In the genomic region with DNA sequence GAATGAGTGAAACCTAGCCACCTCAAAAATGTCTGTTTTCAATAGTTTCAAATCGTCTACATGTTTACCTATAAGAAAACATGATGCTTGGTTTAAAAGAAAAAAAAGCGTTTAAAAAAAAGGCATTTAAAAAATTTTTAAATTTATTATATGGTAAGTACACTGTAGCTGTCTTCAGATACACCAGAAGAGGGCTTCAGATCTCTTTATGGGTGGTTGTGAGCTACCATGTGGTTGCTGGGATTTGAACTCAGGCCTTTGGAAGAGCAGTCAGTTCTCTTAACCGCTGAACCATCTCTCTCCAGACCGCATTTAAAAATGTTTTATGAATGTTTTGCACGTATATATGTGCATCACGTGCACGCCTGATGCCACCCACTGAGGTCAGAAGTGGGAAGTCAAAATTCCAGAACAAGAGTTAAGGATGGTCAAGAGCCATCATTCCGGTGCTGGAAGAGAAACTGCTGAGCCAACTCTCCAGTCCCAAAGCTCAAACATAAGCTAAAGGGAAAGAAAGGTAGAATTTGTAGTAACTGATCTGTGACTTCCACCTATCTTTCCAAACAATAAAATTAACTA, we compare ENCODE assay signal across 8 mouse cellular contexts. TPM values are rescaled to one million over a fixed set of nuclear protein-coding genes. Genes with fewer than 3 reads are reported as not detected.
A peak's percentile ranks its signal among the peaks of the same experiment; 100 is the strongest.
DNase-seq lines count a peak whose midpoint lies in the region; ATAC-seq and TF ChIP-seq lines count a peak whose summit lies in the region.

No protein-coding gene starts in this region.

- TF ChIP-seq POLR2A in bone marrow macrophage, adult 2 months (IDR thresholded peaks at IDR 0.05; ENCODE audit: borderline replicate concordance, low read depth, low read length): no peak

- peak overlapping the region; percentile 95 for H3K4me3 ChIP-seq in kidney, postnatal 0 days (replicated peaks; ENCODE audit: low read depth, low read length)
- H3K4me3 ChIP-seq in bone marrow macrophage, adult 2 months (ENCODE audit: insufficient read depth, low read length): peak overlapping the region; percentile 99
- peak overlapping the region; percentile 96 for H3K4me3 ChIP-seq in hindbrain, embryonic 16.5 days (ENCODE audit: low read length)
- H3K4me3 ChIP-seq in midbrain, postnatal 0 days (ENCODE audit: low read depth, low read length): peak overlapping the region; percentile 99

- no peaks in the 10 kb centered on the region for H3K27me3 ChIP-seq in kidney, postnatal 0 days (ENCODE audit: insufficient read depth, low read length)
- no peaks in the 10 kb centered on the region for H3K27me3 ChIP-seq in hindbrain, embryonic 16.5 days (replicated peaks; ENCODE audit: control insufficient read depth, insufficient read depth, low read length)
- no peaks in the 10 kb centered on the region for H3K27me3 ChIP-seq in midbrain, postnatal 0 days (ENCODE audit: insufficient read depth, low read length)

- 0 out of 2 replicates have a peak, but pooled peaks cover 3% of the 10 kb centered on the region for H3K36me3 ChIP-seq in kidney, postnatal 0 days (ENCODE audit: insufficient read depth, low read length)
- no peaks in the 10 kb centered on the region for H3K36me3 ChIP-seq in hindbrain, embryonic 16.5 days (ENCODE audit: control insufficient read depth, insufficient read depth, low read length)
- H3K36me3 ChIP-seq in midbrain, postnatal 0 days (ENCODE audit: insufficient read depth, low read length): no peaks in the 10 kb centered on the region

- peak overlapping the region; percentile 100 for H3K27ac ChIP-seq in kidney, postnatal 0 days
- H3K27ac ChIP-seq in bone marrow macrophage, adult 2 months (ENCODE audit: insufficient read depth, low read depth, low read length): peak overlapping the region; percentile 100
- peak overlapping the region; percentile 99; the same call in 1 of the 2 replicates for H3K27ac ChIP-seq in hindbrain, embryonic 16.5 days (ENCODE audit: low read depth, low read length)
- H3K27ac ChIP-seq in midbrain, postnatal 0 days (ENCODE audit: low read depth, low read length): 0 out of 2 replicates have a peak overlapping the region, but pooled peaks have one; percentile 100

- 43% methylated on average over 8 of the region's 8 CpGs for WGBS in kidney, postnatal 0 days
- 53% methylated on average over 8 of the region's 8 CpGs for WGBS in hindbrain, embryonic 16.5 days
- 55% methylated on average over 8 of the region's 8 CpGs for WGBS in midbrain, postnatal 0 days

- H3K9me3 ChIP-seq in kidney, postnatal 0 days (replicated peaks; ENCODE audit: low read length): no peaks in the 10 kb centered on the region
- H3K9me3 ChIP-seq in hindbrain, embryonic 16.5 days (ENCODE audit: control insufficient read depth, low read length): no peaks in the 10 kb centered on the region
- H3K9me3 ChIP-seq in midbrain, postnatal 0 days (ENCODE audit: low read length): no peaks in the 10 kb centered on the region

- DNase-seq in kidney, postnatal 0 days (ENCODE audit: low spot score): no peak
- no peak for DNase-seq in kidney, adult 8-10 months
- DNase-seq in midbrain, postnatal 0 days (ENCODE audit: low spot score): no peak
- DNase-seq in gastrocnemius, adult 18-20 months (ENCODE audit: low spot score): no peak
- DNase-seq in thymus, postnatal 10 days (ENCODE audit: low spot score in 2 of 2): no peak
- no peak for DNase-seq in cerebellum, postnatal 36 days

- no peak for ATAC-seq in kidney, postnatal 0 days (replicated peaks; ENCODE audit: low FRiP score, low read depth)
- no peak for ATAC-seq in hindbrain, embryonic 16.5 days
- ATAC-seq in midbrain, postnatal 0 days (ENCODE audit: low FRiP score): no peak

- peak overlapping the region; percentile 86 for H3K4me2 ChIP-seq in kidney, postnatal 0 days (ENCODE audit: low read length)
- H3K4me2 ChIP-seq in hindbrain, embryonic 16.5 days (ENCODE audit: low read length): peak overlapping the region; percentile 58
- H3K4me2 ChIP-seq in midbrain, postnatal 0 days (ENCODE audit: low read depth, low read length, poor library complexity, severe bottlenecking): peak overlapping the region; percentile 71

- H3K4me1 ChIP-seq in kidney, postnatal 0 days (replicated peaks; ENCODE audit: insufficient read depth, low read length): peaks cover 7% of the 10 kb centered on the region; the same call in 1 of the 2 replicates
- H3K4me1 ChIP-seq in bone marrow macrophage, adult 2 months (ENCODE audit: control insufficient read depth, insufficient read depth, low read length): peaks cover 16% of the 10 kb centered on the region
- peaks cover 6% of the 10 kb centered on the region for H3K4me1 ChIP-seq in hindbrain, embryonic 16.5 days (ENCODE audit: control insufficient read depth, insufficient read depth, low read depth, low read length)
- no peaks in the 10 kb centered on the region for H3K4me1 ChIP-seq in midbrain, postnatal 0 days (ENCODE audit: insufficient read depth, low read length)

- TF ChIP-seq CTCF in kidney, postnatal 0 days (IDR thresholded peaks at IDR 0.05; ENCODE audit: low read depth): no peak
- TF ChIP-seq CTCF in bone marrow macrophage, adult 2 months (IDR thresholded peaks at IDR 0.05; ENCODE audit: low read depth, low read length): no peak
- TF ChIP-seq CTCF in midbrain, postnatal 0 days (IDR thresholded peaks at IDR 0.05): no peak

- H3K9ac ChIP-seq in kidney, postnatal 0 days (ENCODE audit: low read depth, low read length): peak overlapping the region; percentile 100; the same call in 1 of the 2 replicates
- H3K9ac ChIP-seq in hindbrain, embryonic 16.5 days (ENCODE audit: low read depth, low read length): peak overlapping the region; percentile 100
- H3K9ac ChIP-seq in midbrain, postnatal 0 days (replicated peaks; ENCODE audit: low read length, poor library complexity, severe bottlenecking): peak overlapping the region; percentile 99

RNA-seq across cellular contexts. Expression of a gene that starts 3.3 kb away (rescaled TPM):
- polyA plus RNA-seq in kidney, postnatal 0 days (2015; fragmentation: Nextera tagmentation; extraction: Ambion mirVana): 143 and 150 TPM in 2 replicates
- 87.2 and 104 TPM in 2 replicates for polyA plus RNA-seq in bone marrow macrophage, adult 2 months (2012; ENCODE audit: insufficient read depth, insufficient read length, missing spikeins)
- 98.3 and 116 TPM in 2 replicates for polyA plus RNA-seq in hindbrain, embryonic 16.5 days (2015; fragmentation: Nextera tagmentation; extraction: Ambion mirVana)
- total RNA-seq in midbrain, postnatal 0 days (2014; rRNA removed): 82.7 and 88.8 TPM in 2 replicates
- 134 and 147 TPM in 2 replicates for polyA plus RNA-seq in midbrain, postnatal 0 days (2015; fragmentation: Nextera tagmentation; extraction: Ambion mirVana)
- total RNA-seq in gastrocnemius, adult 18-20 months (2021): 10 to 100 TPM; 24.2 to 25.7 TPM

RNA-seq across cellular contexts. Expression of a gene that starts 16.0 kb away (rescaled TPM):
- 295 and 310 TPM in 2 replicates for polyA plus RNA-seq in kidney, postnatal 0 days (2015; fragmentation: Nextera tagmentation; extraction: Ambion mirVana)
- polyA plus RNA-seq in bone marrow macrophage, adult 2 months (2012; ENCODE audit: insufficient read depth, insufficient read length, missing spikeins): 92.6 and 97.7 TPM in 2 replicates
- polyA plus RNA-seq in hindbrain, embryonic 16.5 days (2015; fragmentation: Nextera tagmentation; extraction: Ambion mirVana): 139 and 149 TPM in 2 replicates
- 160 and 177 TPM in 2 replicates for total RNA-seq in midbrain, postnatal 0 days (2014; rRNA removed)
- polyA plus RNA-seq in midbrain, postnatal 0 days (2015; fragmentation: Nextera tagmentation; extraction: Ambion mirVana): 121 and 128 TPM in 2 replicates
- total RNA-seq in gastrocnemius, adult 18-20 months (2021): 100 to 1,000 TPM; 418 to 433 TPM

RNA-seq across cellular contexts. Expression of a gene that starts 30.1 kb away (rescaled TPM):
- 103 and 119 TPM in 2 replicates for polyA plus RNA-seq in kidney, postnatal 0 days (2015; fragmentation: Nextera tagmentation; extraction: Ambion mirVana)
- 8.3 and 9.1 TPM in 2 replicates for polyA plus RNA-seq in bone marrow macrophage, adult 2 months (2012; ENCODE audit: insufficient read depth, insufficient read length, missing spikeins)
- 333 and 335 TPM in 2 replicates for polyA plus RNA-seq in hindbrain, embryonic 16.5 days (2015; fragmentation: Nextera tagmentation; extraction: Ambion mirVana)
- total RNA-seq in midbrain, postnatal 0 days (2014; rRNA removed): 181 and 194 TPM in 2 replicates
- 247 and 254 TPM in 2 replicates for polyA plus RNA-seq in midbrain, postnatal 0 days (2015; fragmentation: Nextera tagmentation; extraction: Ambion mirVana)
- total RNA-seq in gastrocnemius, adult 18-20 months (2021): 1 to 10 TPM; 3.0 to 3.1 TPM

RNA-seq across cellular contexts. Expression of a gene that starts 50.3 kb away (rescaled TPM):
- 4.4 and 5.4 TPM in 2 replicates for polyA plus RNA-seq in kidney, postnatal 0 days (2015; fragmentation: Nextera tagmentation; extraction: Ambion mirVana)
- not detected in 2 replicates for polyA plus RNA-seq in bone marrow macrophage, adult 2 months (2012; ENCODE audit: insufficient read depth, insufficient read length, missing spikeins)
- polyA plus RNA-seq in hindbrain, embryonic 16.5 days (2015; fragmentation: Nextera tagmentation; extraction: Ambion mirVana): 0.95 and 0.96 TPM in 2 replicates
- 0.52 and 0.82 TPM in 2 replicates for total RNA-seq in midbrain, postnatal 0 days (2014; rRNA removed)
- 1.5 and 2.0 TPM in 2 replicates for polyA plus RNA-seq in midbrain, postnatal 0 days (2015; fragmentation: Nextera tagmentation; extraction: Ambion mirVana)
- not detected for total RNA-seq in gastrocnemius, adult 18-20 months (2021)

Comparison
In these comparisons a context has a peak if more than half of its experiments do, and no peak if none do; other contexts are left out.
1. RNA of a gene that starts 30.1 kb away (polyA plus RNA-seq): 333 to 335 TPM in hindbrain, embryonic 16.5 days, 247 to 254 TPM in midbrain, postnatal 0 days and 103 to 119 TPM in kidney, postnatal 0 days; 8.3 to 9.1 TPM in bone marrow macrophage, adult 2 months; every median in the first group is over 10 times any median in the second.
2. Peak in every context shown above with its lines, with median percentiles within 50 percentile points of each other: H3K27ac ChIP-seq, H3K4me2 ChIP-seq, H3K4me3 ChIP-seq and H3K9ac ChIP-seq.